Mouse (Mus musculus) inflammation-experienced regulatory T-cells, adult 16 weeks (primary cell): ENCODE data around the gene Gstt2. TPM values are rescaled to one million over a fixed set of nuclear protein-coding genes. Genes with fewer than 3 reads are reported as not detected.

Source experiments
- polyA plus RNA-seq: library from polyadenylated mRNA; unstranded; fragments of 100-300 nt; shearing (Covaris generic); gene quantifications from one replicate; pipeline ENCODE4 v1.2.1, GENCODE M21; 2017

Gene Gstt2
- polyA plus RNA-seq, result 70.0 TPM

DNA sequence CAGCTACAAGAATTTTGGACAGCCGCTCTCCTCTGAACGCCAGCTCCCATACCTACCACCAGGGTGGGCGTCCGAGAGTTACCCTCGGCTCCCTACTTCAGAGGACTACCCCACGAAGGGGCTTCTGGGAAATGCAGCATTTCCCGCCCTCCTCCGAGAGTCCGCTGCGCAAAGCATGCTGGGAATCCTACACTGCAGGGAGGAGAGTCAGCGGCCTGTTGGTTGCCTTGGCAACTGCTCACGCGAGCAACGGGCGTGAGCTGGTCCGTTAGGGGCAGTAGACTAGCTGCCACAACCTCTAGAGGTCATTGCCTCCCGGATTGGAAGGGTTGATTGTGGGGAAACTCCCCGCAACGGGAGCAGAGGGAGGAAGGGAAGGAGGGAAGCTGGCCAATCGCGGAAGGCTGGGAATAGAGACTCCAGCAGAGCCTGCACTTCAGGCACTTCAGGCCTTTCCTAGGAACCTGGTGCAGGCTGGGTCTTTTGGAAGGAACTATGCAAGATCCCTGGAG is at the start of gene Gstt2:
Gene Gstt2, minus strand, starts transcription at position 177 of the 512 bp plus-strand sequence.

DNA sequence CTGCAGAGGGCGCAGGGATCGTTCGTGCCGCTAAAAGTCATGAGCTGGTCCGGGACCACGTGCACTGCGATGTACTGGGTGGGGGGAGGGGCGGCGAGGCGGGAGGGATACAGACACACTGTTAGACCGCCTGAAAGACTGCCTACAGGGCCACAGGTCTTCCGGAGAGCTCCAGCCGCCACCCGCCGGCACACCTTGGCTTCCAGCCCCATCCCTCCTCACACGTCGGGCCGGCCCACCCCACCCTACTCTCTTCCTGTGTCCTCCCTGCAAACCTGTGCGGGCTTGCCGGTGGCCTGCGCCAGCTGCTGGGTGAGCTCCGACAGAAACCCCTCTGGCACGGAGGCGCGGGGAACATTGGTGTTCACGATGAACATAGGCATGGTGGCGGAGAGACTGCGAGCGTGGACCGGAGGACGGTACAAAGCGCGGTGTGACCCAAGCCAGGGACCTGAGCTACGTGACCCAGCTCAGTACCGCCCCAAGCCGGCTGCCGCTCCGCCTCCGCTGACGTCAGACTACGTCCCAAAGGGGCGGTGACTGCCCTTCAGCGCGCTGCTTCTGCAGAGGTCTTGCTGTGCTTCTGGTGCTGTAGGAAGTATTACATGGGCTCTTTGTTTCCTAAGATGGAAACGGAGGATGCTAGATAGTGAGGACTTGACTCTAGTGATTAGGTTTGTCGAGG is 22.7 kb upstream of the Gstt2 start, which contains the start of gene Mif:
Gene Mif, minus strand, starts transcription at position 455 of the 685 bp plus-strand sequence.

DNA sequence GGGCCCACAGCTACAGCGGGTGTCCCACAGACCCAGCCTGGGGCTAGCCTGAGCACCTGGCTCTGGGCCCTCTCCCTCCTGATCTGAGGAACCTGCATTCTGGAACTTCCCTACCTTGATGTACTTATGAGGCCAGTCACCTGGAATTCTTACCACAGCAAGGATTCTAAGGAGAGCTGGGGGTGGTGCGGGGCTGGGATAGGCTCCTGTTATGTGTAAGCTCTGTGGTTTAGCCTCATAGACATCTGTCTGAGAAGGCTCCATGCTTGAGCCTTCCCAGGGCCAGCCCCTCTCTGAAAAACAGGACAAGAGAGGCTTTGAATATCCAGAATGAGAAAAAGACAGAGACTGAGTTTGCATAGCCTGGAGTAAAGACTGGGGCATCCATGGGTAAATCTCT is 14.8 kb downstream of the Gstt2 start, which contains the start of gene Gstt4:
Gene Gstt4, minus strand, starts transcription at position 101 of the 400 bp plus-strand sequence.

DNA sequence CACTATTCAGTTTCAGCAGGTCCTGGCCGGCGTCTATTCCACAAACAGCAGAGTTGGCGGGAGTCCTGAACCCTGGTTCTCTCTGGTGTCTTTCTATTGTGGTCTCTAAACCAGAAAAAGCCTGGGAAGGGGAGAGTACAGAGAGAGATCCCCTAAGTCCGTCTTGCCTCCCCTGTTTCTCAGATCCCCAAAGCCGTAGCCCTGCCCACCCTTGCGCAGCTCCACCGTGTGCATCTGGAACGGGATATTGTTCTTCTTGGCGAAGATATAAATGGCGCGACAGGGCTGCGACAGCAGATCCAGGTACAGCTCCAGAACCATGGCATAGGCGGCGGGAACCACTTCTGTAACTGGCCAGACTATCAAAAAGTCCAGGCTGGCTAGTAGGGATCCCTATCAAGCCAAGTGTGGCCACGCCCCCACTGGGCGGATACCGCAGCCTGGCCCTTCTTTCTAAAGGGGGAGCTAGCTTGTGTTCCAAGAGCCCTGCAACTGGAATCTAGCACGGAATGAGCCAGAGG is 39.0 kb downstream of the Gstt2 start, which contains the start of gene Gstt1:
Gene Gstt1, minus strand, starts transcription at position 409 of the 521 bp plus-strand sequence.

Other genes with a start within 250 kb of the Gstt2 start
- 1.3 TPM for gene Ggt5, start 248.1 kb downstream of the Gstt2 start, polyA plus RNA-seq
- gene Susd2, start 193.4 kb downstream of the Gstt2 start, polyA plus RNA-seq, result 34.6 TPM
- 65.0 TPM for gene Cabin1, start 73.1 kb downstream of the Gstt2 start, polyA plus RNA-seq
- gene Ddt, start 64.0 kb downstream of the Gstt2 start, polyA plus RNA-seq, result 77.2 TPM
- gene Gm20441, start 56.5 kb downstream of the Gstt2 start, polyA plus RNA-seq, result not detected
- gene Gstt3, start 56.0 kb downstream of the Gstt2 start, polyA plus RNA-seq, result 13.3 TPM
- gene Gstt1, start 38.8 kb downstream of the Gstt2 start, polyA plus RNA-seq, result 0.66 TPM
- not detected for gene Gstt4, start 14.9 kb downstream of the Gstt2 start, polyA plus RNA-seq
- gene Mif, start 22.8 kb upstream of the Gstt2 start, polyA plus RNA-seq, result 618 TPM
- 2.0 TPM for gene Derl3, start 56.0 kb upstream of the Gstt2 start, polyA plus RNA-seq
- gene Smarcb1, start 84.2 kb upstream of the Gstt2 start, polyA plus RNA-seq, result 112 TPM
- gene Chchd10, start 95.7 kb upstream of the Gstt2 start, polyA plus RNA-seq, result 58.8 TPM
- gene Mmp11, start 99.1 kb upstream of the Gstt2 start, polyA plus RNA-seq, result 10.4 TPM
- gene Gm867, start 103.2 kb upstream of the Gstt2 start, polyA plus RNA-seq, result not detected
- gene Vpreb3, start 105.6 kb upstream of the Gstt2 start, polyA plus RNA-seq, result 0.98 TPM
- 1.9 TPM for gene Gm5134, start 117.1 kb upstream of the Gstt2 start, polyA plus RNA-seq
- 40.4 TPM for gene Zfp280b, start 195.2 kb upstream of the Gstt2 start, polyA plus RNA-seq